Mouse (Mus musculus) kidney, postnatal 0 days (tissue): ENCODE data around the gene Atf1. TPM values are rescaled to one million over a fixed set of nuclear protein-coding genes. Genes with fewer than 3 reads are reported as not detected.
"Not testable (repeated sequence)": the region's sequence is repeated elsewhere in the genome, so short reads cannot be mapped to it uniquely, and the experiment has no call there.

Experiments
- ATAC-seq: fragments of 200-750 bp; cut with Nextera tagmentation; replicated peaks from 2 replicates; pipeline ENCODE4 v1.8.0; 2017; ENCODE audit warnings: low read depth, moderate number of reproducible peaks, moderate TSS enrichment, moderate library complexity; ENCODE audit not compliant: low FRiP score
- DNase-seq: peaks from one replicate; pipeline ENCODE4 v3.0.0-alpha.2; 2016; ENCODE audit warnings: low spot score
- H3K27ac ChIP-seq: fragments of 300-500 bp; sonication (generic); 2 replicates; pipeline ENCODE4 v1.5.1; 2014; ENCODE audit warnings: mild to moderate bottlenecking
- H3K27me3 ChIP-seq: fragments of 300-500 bp; sonication (generic); 2 replicates; pipeline ENCODE4 v1.6.1; 2014; ENCODE audit warnings: low read length, mixed read lengths; ENCODE audit not compliant: insufficient read depth
- H3K36me3 ChIP-seq: fragments of 300-500 bp; sonication (generic); 2 replicates; pipeline ENCODE4 v1.6.1; 2014; ENCODE audit warnings: low read length, mixed read lengths; ENCODE audit not compliant: insufficient read depth
- H3K4me1 ChIP-seq: fragments of 300-500 bp; sonication (generic); replicated peaks from 2 replicates; pipeline ENCODE4 v1.6.1; 2014; ENCODE audit warnings: antibody characterized with exemption, low read length, mixed read lengths; ENCODE audit not compliant: insufficient read depth
- H3K4me2 ChIP-seq: fragments of 300-500 bp; sonication (generic); 2 replicates; pipeline ENCODE4 v1.6.1; 2014; ENCODE audit warnings: mild to moderate bottlenecking, low read length, moderate library complexity, mixed read lengths
- H3K4me3 ChIP-seq: fragments of 300-500 bp; sonication (generic); replicated peaks from 2 replicates; pipeline ENCODE4 v1.5.1; 2014; ENCODE audit warnings: low read depth, low read length
- H3K9ac ChIP-seq: fragments of 300-500 bp; sonication (generic); 2 replicates; pipeline ENCODE4 v1.6.1; 2014; ENCODE audit warnings: low read depth, low read length
- H3K9me3 ChIP-seq: fragments of 300-500 bp; sonication (generic); replicated peaks from 2 replicates; pipeline ENCODE4 v1.6.1; 2016; ENCODE audit warnings: low read length, inconsistent platforms, mixed read lengths
- CTCF ChIP-seq: IDR thresholded peaks from 2 replicates; pipeline ENCODE4 v1.5.1; 2016; ENCODE audit warnings: antibody characterized with exemption, low read depth, mild to moderate bottlenecking, moderate library complexity
- WGBS: fragments of 180-500 bp; shearing (Covaris S2); extraction: QIAGEN DNeasy Blood & Tissue Kit; methylation state at CpG from one replicate; pipeline ENCODE4 v1.1.7; 2014; 5-methylcytosine and 5-hydroxymethylcytosine counted together
- polyA plus RNA-seq: library from polyadenylated mRNA; unstranded; fragments of >200 nt; fragmentation: Nextera tagmentation; extraction: Ambion mirVana; gene quantifications from 2 replicates; pipeline ENCODE4 v1.2.1, GENCODE M21; 2015

The Atf1 gene
- polyA plus RNA-seq, 1 experiment from 2014 or later = 30.2 TPM

DNA sequence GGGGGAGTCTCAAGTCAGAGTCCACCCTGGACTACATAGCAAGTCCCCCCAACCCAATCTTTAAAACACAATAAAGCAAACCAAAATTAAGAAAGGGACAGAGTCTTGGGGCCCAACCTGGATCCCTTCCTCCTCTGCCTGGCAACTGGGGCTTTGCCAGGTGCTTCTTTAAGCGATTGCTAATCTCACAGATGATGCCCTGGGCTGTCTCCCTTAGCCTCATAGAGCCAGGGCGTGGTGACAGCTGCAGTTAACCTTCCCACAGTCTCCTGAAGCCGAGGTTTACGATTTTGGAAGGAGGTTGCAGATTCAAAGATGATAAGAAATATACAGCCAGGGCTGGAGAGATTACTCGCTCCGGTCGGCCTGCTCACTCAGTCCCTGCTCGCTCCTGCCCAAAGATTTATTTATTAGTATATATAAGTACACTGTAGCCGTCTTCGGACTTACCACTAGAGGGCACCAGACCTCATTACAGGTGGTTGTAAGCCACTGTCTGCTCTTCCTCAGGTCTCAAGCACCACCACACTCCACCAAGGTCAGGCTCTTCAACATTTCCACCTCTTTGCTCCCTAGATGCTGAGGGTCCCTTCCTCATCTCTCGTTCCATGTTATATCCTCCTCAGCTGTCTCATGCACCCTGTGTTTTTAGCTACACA is 79.9 kb downstream of the Atf1 start:
- not testable (repeated sequence) for H3K4me1 ChIP-seq, H3K27ac ChIP-seq, H3K36me3 ChIP-seq, H3K4me3 ChIP-seq, H3K9ac ChIP-seq, H3K4me2 ChIP-seq, H3K27me3 ChIP-seq, ATAC-seq, H3K9me3 ChIP-seq
- TF ChIP-seq CTCF = peak; percentile 65
- WGBS = 36% methylated on average over 8 of the region's 11 CpGs
- peak; percentile 83 for DNase-seq

Other genes starting within 250 kb of the Atf1 start
- gene Dip2b, start 189.2 kb upstream of the Atf1 start, polyA plus RNA-seq = 4.9 and 5.7 TPM in 2 replicates
- gene Tmprss12, start 53.0 kb downstream of the Atf1 start, polyA plus RNA-seq = not detected in 2 replicates
- 14.3 and 15.0 TPM in 2 replicates for gene Mettl7a1, start 76.3 kb downstream of the Atf1 start, polyA plus RNA-seq
- gene Mettl7a3, start 107.1 kb downstream of the Atf1 start, polyA plus RNA-seq = 0.23 and 0.41 TPM in 2 replicates
- gene Methig1, start 125.3 kb downstream of the Atf1 start, polyA plus RNA-seq = 1.9 and 2.0 TPM in 2 replicates
- 1.8 and 2.8 TPM in 2 replicates for gene Mettl7a2, start 125.4 kb downstream of the Atf1 start, polyA plus RNA-seq
- 0.69 TPM in 1 of 2 replicates, not detected in the other for gene Higd1c, start 136.7 kb downstream of the Atf1 start, polyA plus RNA-seq
- gene Gm5475, start 194.3 kb downstream of the Atf1 start, polyA plus RNA-seq = 1.3 and 1.5 TPM in 2 replicates
- gene Slc11a2, start 197.3 kb downstream of the Atf1 start, polyA plus RNA-seq = 28.1 and 33.2 TPM in 2 replicates
- 21.3 and 22.4 TPM in 2 replicates for gene Letmd1, start 241.2 kb downstream of the Atf1 start, polyA plus RNA-seq